Mouse (Mus musculus) heart, postnatal 36 days (tissue): Measurements from ENCODE around the gene Erap1. TPM values are rescaled to one million over a fixed set of nuclear protein-coding genes. Genes with fewer than 3 reads are reported as not detected.
"Not testable (repeated sequence)": the region's sequence is repeated elsewhere in the genome, so short reads cannot be mapped to it uniquely, and the experiment has no call there.

Source experiments
- DNase-seq, 2 experiments: peaks; one replicate each; pipeline ENCODE4 v3.0.0; 2021 to 2022
- intact Hi-C: fragments of 180-260 bp; cut with DNase I; formaldehyde crosslinking; loops from one replicate; pipeline ENCODE4 v1.15.1; 2025
- total RNA-seq, 2 experiments: library from RNA; stranded (reverse); gene quantifications; 2 replicates each; pipeline ENCODE4 v1.2.3; 2021

Erap1 gene
- total RNA-seq, result 10 to 100 TPM; 48.7 to 58.7 TPM

DNA sequence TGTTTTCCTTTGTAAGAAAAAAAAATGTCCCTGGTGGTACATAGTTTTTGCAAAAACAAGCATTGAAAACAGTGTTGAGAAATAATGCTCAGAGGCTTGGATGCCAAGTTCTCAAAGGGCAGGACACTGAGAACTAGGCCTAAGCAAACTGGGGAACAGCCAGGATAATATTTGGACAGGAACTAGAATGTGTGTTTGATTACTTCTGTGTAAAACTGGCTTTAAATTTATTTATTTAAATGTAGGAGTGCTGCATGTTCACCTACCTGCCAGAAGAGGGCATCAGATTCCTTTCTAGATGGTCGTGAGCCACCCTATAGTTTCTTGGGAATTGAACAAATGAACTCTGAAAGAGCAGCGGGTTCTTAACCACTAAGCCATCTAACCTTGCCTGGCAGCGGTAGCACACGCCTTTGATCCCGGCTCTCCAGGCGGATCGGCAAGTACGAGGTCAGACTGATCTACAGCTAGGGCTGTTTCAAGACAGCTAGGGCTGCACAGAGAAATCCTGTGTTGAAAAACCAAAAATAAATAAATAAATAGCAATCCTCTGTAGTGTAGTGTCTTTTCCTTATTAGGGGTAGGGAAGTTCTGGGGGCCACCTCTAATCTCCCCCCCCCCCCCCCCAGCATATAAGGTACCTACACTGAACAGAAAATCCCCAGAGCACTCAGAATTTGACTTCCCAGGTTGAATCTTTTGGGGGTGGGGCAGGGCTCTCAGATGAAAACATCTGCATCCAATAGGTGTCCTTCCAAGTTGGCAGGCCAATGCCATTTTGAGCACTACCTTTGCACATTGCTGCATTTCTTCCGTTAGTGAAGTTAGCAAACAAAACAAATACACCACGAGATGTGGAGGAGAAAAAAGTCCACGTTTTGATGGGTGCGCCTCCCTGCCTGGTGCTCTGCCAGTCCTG lies at the start of gene Erap1:
Erap1 (plus strand) TSS at position 776 of the 919 bp plus-strand sequence.
- DNase-seq, result peak; percentile 6 to 34
- intact Hi-C loops, result loop anchor here (1.0 to 5.0 kb wide), 4 partner anchors 22 to 563 kb away; no protein-coding TSS in a partner anchor

DNA sequence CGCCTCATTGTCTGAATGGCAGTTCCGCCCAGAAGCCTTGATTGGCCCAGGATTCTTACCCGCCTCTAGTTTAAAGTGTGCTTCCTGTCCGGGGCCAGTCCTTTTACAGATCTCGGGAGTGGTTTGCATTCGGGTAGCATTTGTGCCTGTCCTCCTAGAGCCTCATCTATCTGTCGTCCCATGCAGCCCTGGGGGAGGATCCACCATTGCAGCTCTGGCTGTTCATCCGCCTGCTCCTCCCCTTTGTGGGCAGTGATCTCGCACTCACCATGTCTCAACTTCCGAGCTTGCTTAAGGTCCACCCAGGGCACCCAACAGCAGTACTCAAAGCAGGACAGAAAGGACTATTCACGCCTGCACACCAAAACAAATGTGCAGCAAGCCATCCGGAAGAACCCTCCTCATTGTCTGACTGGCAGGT lies 48.0 kb upstream of the Erap1 start:
- DNase-seq, result peak; percentile 6 to 7
- intact Hi-C loops, result not testable (repeated sequence)

DNA sequence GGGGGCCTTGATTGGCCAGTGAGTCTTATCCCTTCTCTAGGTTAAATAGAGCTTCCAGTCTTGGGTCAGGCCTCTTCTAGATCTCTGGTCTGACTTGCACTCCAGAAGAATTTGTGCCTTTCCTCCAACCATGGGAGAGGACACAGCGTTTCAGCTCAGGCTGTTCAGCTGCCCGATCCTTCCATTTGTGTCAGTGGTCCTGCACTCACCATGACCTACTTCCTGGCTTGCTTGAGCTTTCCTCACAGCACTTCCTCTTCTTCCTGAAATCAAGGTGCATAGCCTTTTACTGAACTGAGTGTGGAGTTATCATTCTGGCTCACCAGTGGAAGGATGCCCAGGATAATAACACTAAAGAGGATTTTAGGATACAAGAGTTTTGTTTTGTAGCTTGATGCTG lies 47.5 kb upstream of the Erap1 start:
- intact Hi-C loops, DNase-seq: not testable (repeated sequence)

DNA sequence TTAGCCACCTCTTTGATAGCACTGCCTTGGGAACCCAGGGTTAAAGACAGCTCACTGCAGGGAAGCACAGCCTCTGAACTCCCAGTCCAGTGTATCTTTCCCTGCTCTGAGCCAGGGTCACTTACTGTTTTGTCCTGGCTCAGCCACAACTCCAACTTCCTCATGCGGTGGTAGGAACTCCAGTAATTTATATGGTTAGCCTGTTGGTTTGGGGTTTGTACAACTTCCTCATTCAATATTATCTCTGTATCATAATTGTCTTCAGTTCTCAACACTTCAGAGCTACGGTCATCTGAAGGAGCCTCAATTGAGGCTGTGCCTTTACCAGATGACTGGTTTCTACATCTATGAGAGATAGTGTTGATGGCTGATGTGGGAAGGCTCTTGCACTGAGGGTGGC lies 42.3 kb upstream of the Erap1 start:
- intact Hi-C loops, DNase-seq: not testable (repeated sequence)

DNA sequence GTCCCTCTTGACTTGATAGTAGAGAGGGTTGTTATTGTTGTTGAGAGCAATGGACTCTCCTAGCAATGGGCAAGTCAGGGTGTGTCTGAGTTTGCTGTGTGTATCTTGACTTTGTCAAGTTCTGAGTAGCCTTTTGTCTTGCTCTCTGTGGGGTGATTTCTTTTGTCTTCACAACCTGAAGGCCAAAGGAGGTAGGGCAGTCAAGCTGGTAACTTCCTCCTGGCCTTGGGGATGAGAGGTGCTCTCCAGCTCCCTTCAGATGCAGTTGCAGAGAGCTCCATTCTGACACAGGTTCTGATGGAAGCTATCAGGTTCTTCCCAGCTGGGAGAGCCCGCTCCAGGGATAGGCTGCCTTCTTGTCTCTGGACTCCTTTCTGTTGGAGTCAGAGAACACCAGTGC lies 37.6 kb upstream of the Erap1 start:
- DNase-seq, intact Hi-C loops: not testable (repeated sequence)

DNA sequence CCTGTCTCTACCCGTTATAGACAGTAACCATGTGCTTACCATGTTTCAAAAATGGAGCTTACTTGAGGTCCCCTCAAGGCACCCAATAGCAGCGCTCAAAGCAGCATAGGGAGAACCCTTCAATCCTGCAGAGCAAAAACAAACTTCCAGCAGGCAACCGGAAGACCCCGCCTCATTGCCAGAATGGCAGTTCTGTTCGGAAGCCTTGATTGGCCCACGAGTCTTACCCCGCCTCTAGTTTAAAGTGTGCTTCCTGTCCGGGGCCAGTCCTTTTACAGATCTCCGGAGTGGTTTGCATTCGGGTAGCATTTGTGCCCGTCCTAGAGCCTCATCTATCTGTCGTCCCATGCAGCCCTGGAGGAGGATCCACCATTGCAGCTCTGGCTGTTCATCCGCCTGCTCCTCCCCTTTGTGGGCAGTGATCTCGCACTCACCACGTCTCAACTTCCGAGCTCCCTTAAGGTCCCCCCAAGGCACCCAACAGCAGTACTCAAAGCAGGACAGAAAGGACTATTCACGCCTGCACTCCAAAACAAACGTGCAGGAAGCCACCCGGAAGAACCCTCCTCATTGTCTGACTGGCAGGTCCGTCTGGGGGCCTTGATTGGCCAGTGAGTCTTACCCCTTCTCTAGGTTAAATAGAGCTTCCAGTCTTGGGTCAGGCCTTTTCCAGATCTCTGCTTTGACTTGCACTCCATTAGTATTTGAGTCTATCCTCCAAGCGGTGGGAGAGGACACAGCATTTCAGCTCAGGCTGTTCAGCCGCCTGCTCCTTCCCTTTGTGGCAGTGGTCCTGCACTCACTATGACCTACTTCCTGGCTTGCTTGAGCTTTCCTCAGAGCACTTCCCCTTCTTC lies 22.0 kb upstream of the Erap1 start:
- intact Hi-C loops, result loop anchor here (2.0 to 10.0 kb wide), 2 partner anchors 21 to 53 kb away; partner anchors contain the start of gene Erap1
- peak; percentile 77 to 80 for DNase-seq

DNA sequence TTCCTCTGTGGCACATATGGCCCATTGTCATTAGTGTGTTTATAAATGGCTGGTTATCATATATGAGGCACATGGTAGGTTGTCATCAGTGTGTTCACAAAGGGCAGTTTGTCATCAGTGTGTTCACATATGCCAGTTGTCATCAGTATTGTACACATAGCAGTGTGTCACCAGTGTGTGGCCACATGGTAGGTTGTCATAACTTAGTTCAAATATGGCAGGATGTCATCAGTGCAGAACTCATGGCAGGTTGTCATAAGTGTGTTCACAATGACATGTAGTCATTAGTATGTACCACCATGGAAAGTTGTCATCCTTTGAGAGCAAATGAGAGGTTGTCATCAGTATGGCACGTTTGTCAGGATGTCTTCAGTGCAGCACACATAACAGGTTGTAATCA lies 7.0 kb upstream of the Erap1 start:
- intact Hi-C loops, result no loop called here

DNA sequence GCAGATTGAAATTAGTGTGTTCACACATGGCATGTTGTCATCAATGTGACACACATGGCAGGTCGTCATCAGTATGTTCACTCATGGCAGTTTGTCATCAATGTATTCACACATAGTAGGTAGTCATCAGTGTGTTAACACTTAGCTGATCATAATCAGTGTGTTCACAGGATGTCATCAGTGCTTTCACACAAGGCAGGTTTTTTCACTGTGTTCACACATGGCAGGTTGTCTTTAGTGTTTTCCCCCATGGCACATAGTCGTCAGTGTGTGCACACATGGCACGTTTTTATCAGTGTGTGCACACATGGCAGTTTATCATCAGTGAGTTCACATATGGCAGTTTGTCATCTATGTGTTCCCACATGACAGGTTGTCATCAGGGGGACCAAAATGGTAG lies 6.5 kb upstream of the Erap1 start:
- no peak for DNase-seq
- intact Hi-C loops, result no loop called here

More for the DNA sequence above, 7.0 kb upstream of the Erap1 start:
- DNase-seq, result no peak

DNA sequence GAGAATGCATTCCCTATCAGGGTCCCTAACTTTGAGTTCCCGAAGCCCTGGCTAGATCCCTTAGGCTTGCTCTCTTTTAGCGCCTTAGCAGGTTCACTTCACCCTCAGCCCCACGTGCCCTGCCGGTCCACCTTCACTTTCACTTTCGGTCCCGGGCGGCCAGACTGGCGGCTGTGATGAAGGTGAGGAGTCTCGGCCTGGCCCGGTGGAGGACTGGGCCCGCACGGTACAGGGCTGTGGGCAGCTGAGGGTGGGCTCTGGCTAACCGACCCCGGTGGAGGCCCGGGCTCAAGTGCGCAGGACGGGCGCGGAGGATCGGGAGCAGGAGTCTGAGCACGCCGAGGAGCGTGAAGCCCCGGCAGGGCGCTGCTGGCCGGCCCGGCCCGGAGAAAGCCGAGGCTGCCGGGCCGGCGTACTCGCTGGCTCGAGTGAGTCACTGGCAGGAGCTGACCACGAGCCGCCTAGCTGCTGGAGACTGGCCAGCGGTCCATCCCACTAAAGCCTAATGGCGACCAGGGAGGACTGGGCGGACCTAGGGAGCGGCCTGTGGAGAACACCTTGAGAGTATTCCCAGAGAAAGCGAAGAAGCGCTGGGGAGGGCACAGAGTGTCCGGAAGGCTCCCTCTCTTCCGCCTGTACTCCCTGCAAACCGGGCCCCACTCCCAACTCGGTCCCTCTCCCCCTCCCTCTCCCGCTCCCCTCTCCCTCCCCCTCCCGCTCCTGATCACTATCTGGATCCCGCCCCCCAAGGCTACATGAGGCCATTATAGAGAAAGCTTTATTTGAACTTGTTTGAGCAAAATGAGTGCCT lies 549 bp downstream of the Erap1 start:
- intact Hi-C loops, result loop anchor here (1.0 to 5.0 kb wide), 5 partner anchors 23 to 562 kb away; partner anchors contain the start of gene Cast
- peak; percentile 83 to 88 for DNase-seq

DNA sequence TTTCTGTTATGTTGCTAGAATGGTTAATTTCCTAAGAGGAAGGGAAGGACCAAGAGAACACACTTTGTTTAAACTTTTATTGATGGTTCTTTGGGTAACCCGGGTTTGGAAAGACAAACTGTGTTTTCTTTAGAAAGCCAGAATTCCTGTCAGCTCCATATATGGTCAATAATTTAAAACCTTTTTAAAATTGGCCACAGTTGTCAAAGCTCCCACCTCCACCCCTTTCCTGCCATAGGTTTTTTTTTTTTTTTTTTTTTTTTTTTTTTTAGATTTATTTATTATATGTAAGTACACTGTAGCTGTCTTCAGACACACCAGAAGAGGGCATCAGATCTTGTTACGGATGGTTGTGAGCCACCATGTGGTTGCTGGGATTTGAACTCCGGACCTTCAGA lies 1.2 kb downstream of the Erap1 start:
- intact Hi-C loops, result loop anchor here (5.0 kb wide), 1 partner anchor 167 kb away; the partner anchor contains the start of gene Cast
- DNase-seq, result not testable (repeated sequence)

DNA sequence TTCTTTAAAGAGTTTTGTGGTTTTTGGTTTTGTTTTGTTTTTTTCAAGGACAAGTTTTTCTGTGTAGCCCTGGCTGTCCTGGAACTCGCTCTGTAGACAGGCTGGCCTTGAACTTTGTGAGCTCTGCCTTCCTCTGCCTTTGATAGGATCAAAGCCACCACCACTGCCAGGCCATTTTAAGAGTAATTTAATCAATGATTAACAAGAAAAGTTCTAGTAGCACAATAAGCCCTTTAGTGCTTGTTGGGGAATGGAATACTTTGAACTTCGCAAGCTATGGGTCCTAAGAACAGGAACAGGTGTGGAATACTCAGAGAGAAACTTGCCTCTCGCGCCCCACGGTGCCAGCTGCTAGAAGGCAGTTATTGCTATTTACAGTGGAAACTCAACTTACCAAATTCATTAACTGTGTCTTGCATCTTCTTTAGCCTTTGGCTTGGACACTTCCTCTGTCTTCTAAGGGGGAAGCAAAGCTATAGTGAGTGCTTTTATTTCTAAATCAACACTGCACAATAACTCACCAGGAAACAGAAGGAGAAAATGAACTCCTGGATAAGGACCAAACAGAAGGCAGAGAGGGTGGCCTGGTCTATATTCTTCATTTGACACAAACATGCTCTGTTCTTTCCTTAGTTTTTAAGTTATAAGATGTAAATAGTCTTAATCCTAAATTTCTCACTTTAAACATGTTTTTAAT lies 56.3 kb downstream of the Erap1 start:
- intact Hi-C loops, result no loop called here
- DNase-seq, result no peak

DNA sequence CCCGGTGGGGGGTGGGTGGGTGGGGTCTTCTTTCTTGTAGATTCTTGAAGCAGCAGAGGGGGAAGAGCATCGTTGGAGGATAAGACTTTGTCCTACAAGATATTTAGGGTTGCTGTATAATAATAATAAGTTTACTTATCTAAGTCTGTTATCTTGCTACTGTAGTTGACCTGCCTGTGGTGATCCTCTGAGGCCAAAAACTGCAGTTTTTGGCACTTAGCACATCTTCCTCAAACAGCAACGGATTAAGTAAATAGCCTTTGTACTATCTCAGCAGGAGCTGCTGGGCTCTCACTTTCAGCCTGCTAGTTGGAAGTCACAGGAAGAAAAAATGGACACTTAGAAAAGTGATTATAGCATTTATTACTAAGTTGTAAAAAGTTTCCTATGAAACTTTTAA lies 56.9 kb downstream of the Erap1 start:
- DNase-seq, result no peak
- intact Hi-C loops, result no loop called here

DNA sequence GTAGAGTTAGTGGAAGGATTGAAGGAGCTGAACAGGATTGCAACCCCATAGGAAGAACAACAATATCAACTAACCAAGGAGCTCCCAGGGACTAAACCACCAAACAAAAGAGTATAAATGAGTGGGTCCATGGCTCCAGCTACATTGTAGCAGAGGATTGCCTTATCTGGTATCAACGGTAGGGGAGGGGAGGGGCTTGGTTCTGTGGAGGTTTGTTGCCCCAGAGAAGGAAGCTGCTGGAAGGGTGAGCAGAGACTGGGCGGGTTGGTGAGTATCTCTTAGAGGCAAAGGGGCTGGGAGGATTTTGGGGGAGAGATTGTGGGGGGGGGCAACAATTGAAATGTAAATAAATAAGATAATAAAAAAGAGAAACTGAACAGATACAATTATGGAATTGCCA lies 79.6 kb downstream of the Erap1 start:
- intact Hi-C loops, result no loop called here
- DNase-seq, result no peak

DNA sequence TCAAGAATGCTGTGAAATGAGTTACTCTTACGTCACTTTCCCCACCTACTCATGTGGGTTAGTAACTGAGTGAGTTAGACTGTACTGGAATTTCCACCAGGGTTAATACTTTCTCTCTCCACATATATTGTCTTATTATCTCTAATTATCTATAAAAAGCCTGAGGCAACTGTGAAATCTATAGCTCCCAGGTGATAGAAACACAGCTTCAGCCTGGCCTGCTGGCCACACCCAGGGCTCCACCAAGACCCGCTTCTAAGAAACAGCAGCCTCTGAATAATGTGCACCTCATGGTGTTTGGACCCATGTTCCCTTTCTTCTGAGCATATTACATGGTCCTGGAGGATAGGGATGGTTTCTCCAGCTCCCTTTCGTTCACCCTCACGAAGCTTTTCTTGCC lies 94.4 kb downstream of the Erap1 start:
- intact Hi-C loops, result no loop called here
- DNase-seq, result no peak

DNA sequence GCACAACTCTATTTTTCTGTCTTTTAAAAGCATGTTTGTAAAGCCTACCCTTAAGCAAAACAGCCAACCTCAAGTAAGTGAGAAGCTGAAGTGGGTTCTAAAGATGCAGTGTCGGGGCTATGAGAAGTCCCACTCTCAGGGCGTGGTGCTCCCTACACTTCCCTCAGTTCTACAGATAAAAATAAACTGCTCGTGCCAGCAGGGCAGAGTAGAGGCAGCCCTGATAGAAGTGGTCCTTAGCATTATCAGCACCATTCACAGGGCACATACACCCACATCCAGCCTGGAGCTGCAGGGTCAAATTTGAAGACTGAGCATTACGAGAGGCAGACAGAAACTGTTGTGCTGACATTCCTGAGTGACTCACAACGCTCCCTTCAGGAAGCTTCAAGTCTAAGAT lies 96.5 kb downstream of the Erap1 start:
- intact Hi-C loops, result no loop called here
- DNase-seq, result no peak

DNA sequence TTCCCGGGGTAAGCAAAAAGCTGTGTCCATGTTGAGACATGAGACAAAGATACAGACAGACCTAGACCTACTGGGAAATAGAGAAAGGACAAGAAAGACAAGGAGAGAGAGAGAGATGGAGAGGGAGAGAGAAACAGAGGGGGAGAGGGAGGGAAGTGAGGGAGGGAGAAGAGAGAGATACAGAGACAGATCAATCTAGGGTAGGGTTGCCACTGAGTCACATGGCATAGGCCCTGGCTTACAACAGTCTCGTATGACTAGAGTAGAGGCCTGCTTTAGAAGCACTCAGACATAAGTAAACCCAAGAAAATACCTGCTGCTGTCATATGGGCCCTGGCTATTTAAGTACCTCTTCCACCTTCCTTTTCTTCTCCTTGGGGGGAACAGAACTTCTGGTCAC lies 97.0 kb downstream of the Erap1 start:
- intact Hi-C loops, result no loop called here
- no peak for DNase-seq
